Mouse (Mus musculus): Measurements from ENCODE around the gene Yrdc. TPM values are rescaled to one million over a fixed set of nuclear protein-coding genes. Genes with fewer than 3 reads are reported as not detected.

Gene Yrdc
- polyA plus RNA-seq, 2 experiments: 20.9 to 21.9 TPM

- WGBS (ENCODE audit: insufficient replicate concordance): 55% methylated on average over 5 of the region's 5 CpGs
Measured at GRCm38 (mm10) chr4:124808511-124808910, 42.0 kb upstream of the Yrdc start.

GRCm38 (mm10) chr4:124809136-124809883 is 41.2 kb upstream of the Yrdc start:
- no peak overlapping the region for H3K27ac ChIP-seq

More at GRCm38 (mm10) chr4:124808511-124808910, 42.0 kb upstream of the Yrdc start:
- Histone ChIP-seq H3K36me3 (replicated peaks; ENCODE audit: control insufficient read depth, insufficient read depth, low read depth) (peaks cover 37% of the 10 kb centered on the region), H3K4me3 (ENCODE audit: insufficient read depth in 1 of 2, low read depth in 2 of 2, low read length in 2 of 2) (no peak overlapping the region), H3K4me2 (ENCODE audit: low read depth) (no peak overlapping the region; the same call in 1 of the 2 replicates), H3K4me1 (replicated peaks; ENCODE audit: control insufficient read depth in 2 of 2, insufficient read depth in 2 of 2, low read length in 1 of 2) (peaks cover 6 to 35% of the 10 kb centered on the region in 2 experiments), H3K9me3 (ENCODE audit: control insufficient read depth, low read length) (no peaks in the 10 kb centered on the region), H3K27ac (no peak overlapping the region), H3K27me3 (ENCODE audit: control insufficient read depth, insufficient read depth, low read length) (no peaks in the 10 kb centered on the region), H3K9ac (replicated peaks) (no peak overlapping the region)
- no peak for DNase-seq (ENCODE audit: low read depth in 3 of 3, low spot score in 3 of 3)
- ATAC-seq (ENCODE audit: insufficient read depth): peak; percentile 29; the same call in 1 of the 2 replicates
- TF ChIP-seq EP300 (IDR thresholded peaks at IDR 0.05; ENCODE audit: low read depth) (no peak), CTCF (IDR thresholded peaks at IDR 0.05; ENCODE audit: low read depth) (no peak)

GRCm38 (mm10) chr4:124810056-124810455 is 40.4 kb upstream of the Yrdc start:
- WGBS (ENCODE audit: insufficient replicate concordance): 72% methylated on average over 7 of the region's 7 CpGs
- H3K9ac ChIP-seq (replicated peaks): no peak overlapping the region
- TF ChIP-seq CTCF (IDR thresholded peaks at IDR 0.05; ENCODE audit: low read depth) (no peak), EP300 (IDR thresholded peaks at IDR 0.05; ENCODE audit: low read depth) (no peak)
- H3K27ac ChIP-seq: no peak overlapping the region
- H3K4me2 ChIP-seq (ENCODE audit: low read depth): no peak overlapping the region
- no peak overlapping the region for H3K4me3 ChIP-seq (ENCODE audit: insufficient read depth in 1 of 2, low read depth in 2 of 2, low read length in 2 of 2)
- peaks cover 33% of the 10 kb centered on the region for H3K36me3 ChIP-seq (replicated peaks; ENCODE audit: control insufficient read depth, insufficient read depth, low read depth)
- no peaks in the 10 kb centered on the region for H3K9me3 ChIP-seq (ENCODE audit: control insufficient read depth, low read length)
- peaks cover 4 to 27% of the 10 kb centered on the region in 2 experiments; a peak in 2 of 4 replicates for H3K4me1 ChIP-seq (replicated peaks; ENCODE audit: control insufficient read depth in 2 of 2, insufficient read depth in 2 of 2, low read length in 1 of 2)
- DNase-seq (ENCODE audit: low read depth in 3 of 3, low spot score in 3 of 3): no peak
- no peak for ATAC-seq (ENCODE audit: insufficient read depth)
- no peaks in the 10 kb centered on the region for H3K27me3 ChIP-seq (ENCODE audit: control insufficient read depth, insufficient read depth, low read length)

More at GRCm38 (mm10) chr4:124809136-124809883, 41.2 kb upstream of the Yrdc start:
- H3K4me3 ChIP-seq (ENCODE audit: insufficient read depth in 1 of 2, low read depth in 2 of 2, low read length in 2 of 2): no peak overlapping the region
- H3K4me2 ChIP-seq (ENCODE audit: low read depth): peak overlapping the region; percentile 0; the same call in 1 of the 2 replicates
- H3K27me3 ChIP-seq (ENCODE audit: control insufficient read depth, insufficient read depth, low read length): no peaks in the 10 kb centered on the region
- no peak overlapping the region for H3K9ac ChIP-seq (replicated peaks)
- ATAC-seq (ENCODE audit: insufficient read depth) (no peak), DNase-seq (ENCODE audit: low read depth in 3 of 3, low spot score in 3 of 3) (no peak)
- peaks cover 37% of the 10 kb centered on the region for H3K36me3 ChIP-seq (replicated peaks; ENCODE audit: control insufficient read depth, insufficient read depth, low read depth)
- H3K9me3 ChIP-seq (ENCODE audit: control insufficient read depth, low read length): no peaks in the 10 kb centered on the region
- WGBS (ENCODE audit: insufficient replicate concordance): 43% methylated on average over 9 of the region's 9 CpGs
- TF ChIP-seq CTCF (IDR thresholded peaks at IDR 0.05; ENCODE audit: low read depth) (no peak), EP300 (IDR thresholded peaks at IDR 0.05; ENCODE audit: low read depth) (no peak)
- peaks cover 4 to 31% of the 10 kb centered on the region in 2 experiments; a peak in 3 of 4 replicates for H3K4me1 ChIP-seq (replicated peaks; ENCODE audit: control insufficient read depth in 2 of 2, insufficient read depth in 2 of 2, low read length in 1 of 2)

- Histone ChIP-seq H3K4me3 (ENCODE audit: insufficient read depth in 1 of 2, low read depth in 2 of 2, low read length in 2 of 2) (no peak overlapping the region), H3K27ac (no peak overlapping the region), H3K4me2 (ENCODE audit: low read depth) (no peak overlapping the region), H3K9me3 (ENCODE audit: control insufficient read depth, low read length) (no peaks in the 10 kb centered on the region), H3K4me1 (replicated peaks; ENCODE audit: control insufficient read depth in 2 of 2, insufficient read depth in 2 of 2, low read length in 1 of 2) (peaks cover 4 to 19% of the 10 kb centered on the region in 2 experiments; a peak in 2 of 4 replicates), H3K27me3 (ENCODE audit: control insufficient read depth, insufficient read depth, low read length) (no peaks in the 10 kb centered on the region), H3K36me3 (replicated peaks; ENCODE audit: control insufficient read depth, insufficient read depth, low read depth) (peaks cover 26% of the 10 kb centered on the region), H3K9ac (replicated peaks) (no peak overlapping the region)
- TF ChIP-seq EP300 (IDR thresholded peaks at IDR 0.05; ENCODE audit: low read depth) (no peak), CTCF (IDR thresholded peaks at IDR 0.05; ENCODE audit: low read depth) (no peak)
- 70% methylated on average over 9 of the region's 9 CpGs for WGBS (ENCODE audit: insufficient replicate concordance)
- ATAC-seq (ENCODE audit: insufficient read depth) (no peak), DNase-seq (ENCODE audit: low read depth in 3 of 3, low spot score in 3 of 3) (no peak)
Measured at GRCm38 (mm10) chr4:124811347-124811975, 39.0 kb upstream of the Yrdc start.

- Histone ChIP-seq H3K4me1 (replicated peaks; ENCODE audit: control insufficient read depth in 2 of 2, insufficient read depth in 2 of 2, low read length in 1 of 2) (peaks cover 0 to 14% of the 10 kb centered on the region in 2 experiments; a peak in 2 of 4 replicates), H3K27me3 (ENCODE audit: control insufficient read depth, insufficient read depth, low read length) (no peaks in the 10 kb centered on the region), H3K36me3 (replicated peaks; ENCODE audit: control insufficient read depth, insufficient read depth, low read depth) (peaks cover 25% of the 10 kb centered on the region), H3K9ac (replicated peaks) (no peak overlapping the region), H3K4me2 (ENCODE audit: low read depth) (no peak overlapping the region), H3K9me3 (ENCODE audit: control insufficient read depth, low read length) (no peaks in the 10 kb centered on the region), H3K4me3 (ENCODE audit: insufficient read depth in 1 of 2, low read depth in 2 of 2, low read length in 2 of 2) (no peak overlapping the region), H3K27ac (no peak overlapping the region)
- ATAC-seq (ENCODE audit: insufficient read depth) (no peak), DNase-seq (ENCODE audit: low read depth in 3 of 3, low spot score in 3 of 3) (no peak)
- no peak for TF ChIP-seq EP300 (IDR thresholded peaks at IDR 0.05; ENCODE audit: low read depth)
- no peak for TF ChIP-seq CTCF (IDR thresholded peaks at IDR 0.05; ENCODE audit: low read depth)
- 85% methylated on average over 11 of the region's 11 CpGs for WGBS (ENCODE audit: insufficient replicate concordance)
Measured at GRCm38 (mm10) chr4:124815901-124816300, 34.6 kb upstream of the Yrdc start.

All from liver, embryonic 14.5 days (tissue).